Mouse (Mus musculus) MEL (cell line): Measurements from ENCODE around the gene Dhrs3. TPM values are rescaled to one million over a fixed set of nuclear protein-coding genes. Genes with fewer than 3 reads are reported as not detected.

Experiments
- DNase-seq: peaks from one replicate; pipeline ENCODE4 v3.0.0; 2011; ENCODE audit warnings: low read depth, low spot score
- H3K27ac ChIP-seq: 2 replicates; pipeline ENCODE4 v1.5.1; 2012; ENCODE audit warnings: low read depth, mild to moderate bottlenecking, control low read depth, low read length, moderate library complexity; ENCODE audit not compliant: control insufficient read depth
- H3K27me3 ChIP-seq, 2 experiments: fragments of 150-350 bp in 1 of 2; sonication (generic) in 1 of 2; 2 replicates each; pipeline ENCODE4 v1.6.1; 2012; ENCODE audit warnings: low read length in 2 of 2, mild to moderate bottlenecking in 2 of 2, improper control_type of control experiment in 1 of 2, moderate library complexity in 1 of 2; ENCODE audit not compliant: insufficient read depth in 2 of 2, control insufficient read depth in 1 of 2
- H3K36me3 ChIP-seq, 2 experiments: 2 replicates each; pipeline ENCODE4 v1.6.1; 2012 to 2014; ENCODE audit warnings: low read length in 2 of 2, improper control_type of control experiment in 1 of 2, inconsistent platforms in 1 of 2, mild to moderate bottlenecking in 1 of 2; ENCODE audit not compliant: insufficient read depth in 2 of 2, control insufficient read depth in 1 of 2
- H3K4me1 ChIP-seq, 2 experiments: fragments of 150-350 bp in 1 of 2; sonication (generic) in 1 of 2; 2 replicates each; pipeline ENCODE4 v1.6.1; 2012; ENCODE audit warnings: low read length in 2 of 2, improper control_type of control experiment in 1 of 2, mild to moderate bottlenecking in 1 of 2; ENCODE audit not compliant: insufficient read depth in 2 of 2, control insufficient read depth in 1 of 2
- H3K4me3 ChIP-seq, 2 experiments: fragments of 150-350 bp in 1 of 2; sonication (generic) in 1 of 2; 2 replicates each; pipeline ENCODE4 v1.5.1; 2012; ENCODE audit warnings: low read depth in 2 of 2, low read length in 2 of 2, mild to moderate bottlenecking in 2 of 2, moderate library complexity in 2 of 2, control low read depth in 1 of 2, improper control_type of control experiment in 1 of 2; ENCODE audit not compliant: control insufficient read depth in 1 of 2, insufficient read depth in 1 of 2
- H3K79me2 ChIP-seq: 2 replicates; pipeline ENCODE4 v1.6.1; 2012; ENCODE audit warnings: mild to moderate bottlenecking, low read length, moderate library complexity; ENCODE audit not compliant: control insufficient read depth, poor library complexity, insufficient read depth
- H3K9ac ChIP-seq: 2 replicates; pipeline ENCODE4 v1.6.1; 2012; ENCODE audit warnings: low read depth, mild to moderate bottlenecking, control low read depth, low read length, moderate library complexity; ENCODE audit not compliant: control insufficient read depth, poor library complexity, severe bottlenecking
- H3K9me3 ChIP-seq: fragments of 150-350 bp; sonication (generic); replicated peaks from 2 replicates; pipeline ENCODE4 v1.6.1; 2012; ENCODE audit warnings: mild to moderate bottlenecking, low read length, improper control_type of control experiment, moderate library complexity; ENCODE audit not compliant: insufficient read depth
- CHD1 ChIP-seq: IDR thresholded peaks from 2 replicates; pipeline ENCODE4 v1.6.1; 2012; ENCODE audit warnings: low read depth, mild to moderate bottlenecking, inconsistent platforms, low read length, improper control_type of control experiment
- CHD2 ChIP-seq: IDR thresholded peaks from 2 replicates; pipeline ENCODE4 v1.6.1; 2011; ENCODE audit warnings: low read length, improper control_type of control experiment
- CTCF ChIP-seq, 3 experiments: IDR thresholded peaks in 2 of 3; conservative IDR thresholded peaks in 1 of 3; 2 replicates each; pipeline ENCODE4 v1.5.1; 2011 to 2012; ENCODE audit warnings: low read length in 3 of 3, low read depth in 2 of 3, mild to moderate bottlenecking in 2 of 3, improper control_type of control experiment in 1 of 3, inconsistent platforms in 1 of 3, mixed read lengths in 1 of 3, moderate library complexity in 1 of 3; ENCODE audit not compliant: control insufficient read depth in 1 of 3, insufficient read depth in 1 of 3, poor library complexity in 1 of 3, severe bottlenecking in 1 of 3
- E2F4 ChIP-seq: IDR thresholded peaks from 2 replicates; pipeline ENCODE4 v1.6.1; 2011; ENCODE audit warnings: low read depth, low read length, improper control_type of control experiment, borderline replicate concordance
- EP300 ChIP-seq, 2 experiments: IDR thresholded peaks; 2 replicates each; pipeline ENCODE4 v1.6.1; 2011; ENCODE audit warnings: improper control_type of control experiment in 2 of 2, low read length in 2 of 2, low read depth in 1 of 2, mild to moderate bottlenecking in 1 of 2
- GABPA ChIP-seq: IDR thresholded peaks from 2 replicates; pipeline ENCODE4 v1.6.1; 2012; ENCODE audit warnings: low read depth, mild to moderate bottlenecking, inconsistent platforms, low read length, improper control_type of control experiment, moderate library complexity
- GATA1 ChIP-seq: IDR thresholded peaks from 2 replicates; pipeline ENCODE4 v1.6.1; 2011; ENCODE audit warnings: low read depth, low read length, improper control_type of control experiment
- HCFC1 ChIP-seq: IDR thresholded peaks from 2 replicates; pipeline ENCODE4 v1.6.1; 2012; ENCODE audit warnings: low read depth, mild to moderate bottlenecking, inconsistent platforms, low read length, improper control_type of control experiment, moderate library complexity
- MEF2A ChIP-seq: IDR thresholded peaks from 2 replicates; pipeline ENCODE4 v1.6.1; 2014; ENCODE audit warnings: low read depth, mild to moderate bottlenecking, inconsistent platforms, low read length, improper control_type of control experiment; ENCODE audit not compliant: poor library complexity, insufficient replicate concordance, severe bottlenecking; ENCODE audit errors: extremely low read depth
- MYC ChIP-seq: IDR thresholded peaks from 2 replicates; pipeline ENCODE4 v1.6.1; 2011; ENCODE audit warnings: low read depth, mild to moderate bottlenecking, low read length, improper control_type of control experiment, moderate library complexity
- NELFE ChIP-seq: IDR thresholded peaks from 2 replicates; pipeline ENCODE4 v1.6.1; 2011; ENCODE audit warnings: low read depth, low read length, improper control_type of control experiment
- NRF1 ChIP-seq: IDR thresholded peaks from 2 replicates; pipeline ENCODE4 v1.6.1; 2014; ENCODE audit warnings: low read depth, mild to moderate bottlenecking, inconsistent platforms, low read length, improper control_type of control experiment, moderate library complexity; ENCODE audit not compliant: poor library complexity, insufficient read depth, severe bottlenecking
- POLR2AphosphoS2 ChIP-seq: IDR thresholded peaks from 2 replicates; pipeline ENCODE4 v1.6.1; 2011; ENCODE audit warnings: low read length, improper control_type of control experiment
- RCOR1 ChIP-seq: IDR thresholded peaks from 2 replicates; pipeline ENCODE4 v1.6.1; 2012; ENCODE audit warnings: low read depth, mild to moderate bottlenecking, inconsistent platforms, low read length, improper control_type of control experiment
- TAL1 ChIP-seq: IDR thresholded peaks from 2 replicates; pipeline ENCODE4 v1.6.1; 2012; ENCODE audit warnings: mild to moderate bottlenecking, inconsistent platforms, low read length, moderate library complexity, mixed read lengths
- TBP ChIP-seq: IDR thresholded peaks from 2 replicates; pipeline ENCODE4 v1.8.0; 2011; ENCODE audit warnings: low read depth, low read length, improper control_type of control experiment
- TCF12 ChIP-seq: IDR thresholded peaks from 2 replicates; pipeline ENCODE4 v1.6.1; 2014; ENCODE audit warnings: low read depth, mild to moderate bottlenecking, inconsistent platforms, low read length, improper control_type of control experiment, moderate library complexity
- USF2 ChIP-seq, 2 experiments: IDR thresholded peaks; 2 replicates each; pipeline ENCODE4 v1.6.1; 2011 to 2012; ENCODE audit warnings: improper control_type of control experiment in 2 of 2, low read length in 2 of 2, borderline replicate concordance in 1 of 2, inconsistent platforms in 1 of 2, low read depth in 1 of 2, mild to moderate bottlenecking in 1 of 2; ENCODE audit not compliant: insufficient read depth in 1 of 2
- ZC3H11A ChIP-seq: IDR thresholded peaks from 2 replicates; pipeline ENCODE4 v1.6.1; 2012; ENCODE audit warnings: low read depth, mild to moderate bottlenecking, inconsistent platforms, low read length, improper control_type of control experiment
- ZMIZ1 ChIP-seq: IDR thresholded peaks from 2 replicates; pipeline ENCODE4 v1.6.1; 2012; ENCODE audit warnings: low read depth, mild to moderate bottlenecking, inconsistent platforms, low read length, improper control_type of control experiment, moderate library complexity
- ZNF384 ChIP-seq: IDR thresholded peaks from 2 replicates; pipeline ENCODE4 v1.6.1; 2012; ENCODE audit warnings: low read depth, mild to moderate bottlenecking, inconsistent platforms, low read length, improper control_type of control experiment
- polyA plus RNA-seq, 2 experiments: library from polyadenylated mRNA; stranded (reverse) in 1 of 2; unstranded in 1 of 2; fragments of >175 nt in 1 of 2; fragments of >200 nt in 1 of 2; gene quantifications; 2 replicates each; pipeline versions ENCODE4 v1.2.1 to v1.2.4; 2012; ENCODE audit warnings: low replicate concordance in 2 of 2, low read depth in 1 of 2; ENCODE audit not compliant: insufficient read length in 2 of 2, insufficient read depth in 1 of 2, missing spikeins in 1 of 2
- total RNA-seq: library from RNA; depleted of rRNA; stranded (reverse); fragments of 300-350 nt; gene quantifications from 2 replicates; pipeline ENCODE4 v1.2.3, GENCODE M21; 2012

The Dhrs3 gene
- total and polyA plus RNA-seq, 3 experiments, result 0.89 to 2.2 TPM; not detected in 1

DNA sequence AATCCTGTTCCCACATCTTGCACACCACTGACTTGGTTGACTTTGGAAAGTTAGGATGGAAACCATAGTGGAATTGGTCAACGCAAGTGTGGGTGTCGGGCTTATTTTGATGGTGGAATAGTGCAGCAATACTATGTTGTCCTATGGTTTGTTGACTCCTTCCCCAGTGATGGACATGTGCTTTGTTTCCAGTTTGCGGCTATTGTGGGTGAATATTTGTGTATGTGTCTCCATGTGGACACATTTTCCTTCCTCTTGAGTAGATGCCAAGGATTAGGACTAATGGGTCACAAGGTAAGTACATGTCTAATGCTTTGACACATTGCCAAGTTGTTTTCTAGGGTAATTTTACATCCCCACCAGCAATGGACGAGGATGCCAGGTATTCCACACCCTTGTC, 68.6 kb downstream of the Dhrs3 start:
- Histone ChIP-seq H3K4me3 (no peak overlapping the region), H3K79me2 (no peaks in the 10 kb centered on the region), H3K9me3 (no peaks in the 10 kb centered on the region), H3K9ac (no peak overlapping the region), H3K27me3 (no peaks in the 10 kb centered on the region), H3K27ac (no peak overlapping the region), H3K36me3 (peaks cover 0 to 4% of the 10 kb centered on the region in 2 experiments; a peak in 2 of 4 replicates), H3K4me1 (peaks cover 0 to under 1% of the 10 kb centered on the region in 2 experiments; a peak in 2 of 4 replicates)
- no peak for TF ChIP-seq POLR2AphosphoS2
- DNase-seq, result no peak

DNA sequence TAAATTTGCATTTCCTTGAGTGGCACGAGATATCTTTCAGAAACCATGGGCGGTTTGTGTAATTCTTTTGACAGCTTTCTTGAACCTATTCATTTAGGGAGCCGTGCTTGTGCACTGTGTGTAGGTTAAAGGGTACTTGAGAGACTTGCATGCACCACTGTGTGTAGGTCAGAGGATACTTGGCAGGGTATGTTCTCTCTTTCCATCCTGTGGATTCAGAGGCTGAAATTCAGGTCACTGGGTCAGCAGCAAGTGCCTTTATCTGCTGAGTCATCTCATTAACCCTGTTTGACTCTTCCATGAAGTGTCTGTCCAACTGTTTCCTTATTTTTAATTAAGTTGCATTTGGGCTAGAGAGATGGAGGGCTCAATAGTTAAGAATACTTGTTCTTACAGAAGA, 69.1 kb downstream of the Dhrs3 start:
- H3K36me3 ChIP-seq, result no peaks in the 10 kb centered on the region
- H3K4me1 ChIP-seq, result no peaks in the 10 kb centered on the region
- H3K27ac ChIP-seq, result no peak overlapping the region
- TF ChIP-seq MYC (no peak), EP300 (IDR thresholded peaks at IDR 0.05; ENCODE audit: low read depth in 1 of 2, low read length in 2 of 2) (no peak), GABPA (no peak), USF2 (IDR thresholded peaks at IDR 0.05; ENCODE audit: borderline replicate concordance in 1 of 2, insufficient read depth in 1 of 2, low read depth in 1 of 2, low read length in 2 of 2) (no peak), RCOR1 (no peak), E2F4 (no peak), POLR2AphosphoS2 (no peak), CHD1 (no peak), TCF12 (no peak), TBP (no peak), GATA1 (no peak)
- H3K9ac ChIP-seq, result no peak overlapping the region
- H3K9me3 ChIP-seq, result no peaks in the 10 kb centered on the region
- H3K79me2 ChIP-seq, result no peaks in the 10 kb centered on the region
- DNase-seq, result no peak
- no peaks in the 10 kb centered on the region for H3K27me3 ChIP-seq
- H3K4me3 ChIP-seq, result no peak overlapping the region

DNA sequence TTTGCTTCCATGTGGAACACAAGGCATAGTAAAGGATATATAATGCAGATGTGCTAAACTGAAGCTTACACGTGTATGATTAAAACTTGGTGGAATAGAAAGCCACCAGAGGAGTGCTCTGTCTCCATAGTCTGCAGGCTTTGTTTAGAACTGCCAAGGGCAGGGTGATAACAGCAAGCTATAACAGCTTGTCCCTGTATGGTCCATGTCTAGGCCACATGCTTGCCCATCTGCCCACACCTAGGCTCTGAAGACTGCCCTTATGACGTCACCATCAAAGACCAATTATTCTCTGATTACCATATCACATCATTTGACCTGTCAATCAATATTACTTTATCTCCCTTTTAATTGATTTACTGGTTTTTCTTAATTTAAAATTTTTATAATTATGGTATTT, 72.6 kb downstream of the Dhrs3 start:
- Histone ChIP-seq H3K27me3 (no peaks in the 10 kb centered on the region), H3K4me1 (no peaks in the 10 kb centered on the region), H3K4me3 (no peak overlapping the region), H3K9me3 (no peaks in the 10 kb centered on the region)
- TF ChIP-seq ZMIZ1, result no peak
- no peak for TF ChIP-seq GATA1
- no peak for TF ChIP-seq MEF2A
- TF ChIP-seq ZNF384, result no peak
- TF ChIP-seq CHD1, result no peak
- no peak for TF ChIP-seq HCFC1
- no peak for TF ChIP-seq ZC3H11A
- no peak for TF ChIP-seq CHD2
- no peak for TF ChIP-seq CTCF (IDR thresholded peaks at IDR 0.05 in 2 of 3, conservative IDR thresholded peaks at IDR 0.05 in 1 of 3; ENCODE audit: control insufficient read depth in 1 of 3, insufficient read depth in 1 of 3, low read depth in 2 of 3, low read length in 3 of 3, poor library complexity in 1 of 3, severe bottlenecking in 1 of 3)
- TF ChIP-seq POLR2AphosphoS2, result no peak
- TF ChIP-seq TAL1, result no peak
- no peak for TF ChIP-seq NELFE
- TF ChIP-seq TBP, result no peak
- TF ChIP-seq USF2 (IDR thresholded peaks at IDR 0.05; ENCODE audit: borderline replicate concordance in 1 of 2, insufficient read depth in 1 of 2, low read depth in 1 of 2, low read length in 2 of 2), result no peak
- TF ChIP-seq NRF1, result no peak
- TF ChIP-seq, all 39 proteins: peak for 0
- no peak for DNase-seq
- Histone ChIP-seq H3K27ac (no peak overlapping the region), H3K79me2 (no peaks in the 10 kb centered on the region), H3K9ac (no peak overlapping the region), H3K36me3 (no peaks in the 10 kb centered on the region)
